Mouse (Mus musculus) intestine, postnatal 0 days (tissue): ENCODE data around the gene Arfgap1. TPM values are rescaled to one million over a fixed set of nuclear protein-coding genes. Genes with fewer than 3 reads are reported as not detected.

Source experiments
- ATAC-seq: fragments of 200-750 bp; cut with Nextera tagmentation; 2 replicates; pipeline ENCODE4 v1.8.0; 2017; ENCODE audit warnings: mild to moderate bottlenecking, moderate TSS enrichment, moderate library complexity
- H3K27ac ChIP-seq: fragments of 300-500 bp; sonication (generic); 2 replicates; pipeline ENCODE4 v1.5.1; 2014; ENCODE audit warnings: mild to moderate bottlenecking, low read depth, low read length, moderate library complexity
- H3K27me3 ChIP-seq: fragments of 300-500 bp; sonication (generic); replicated peaks from 2 replicates; pipeline ENCODE4 v1.6.1; 2014; ENCODE audit warnings: low read length, mixed read lengths; ENCODE audit not compliant: control insufficient read depth, insufficient read depth
- H3K36me3 ChIP-seq: fragments of 300-500 bp; sonication (generic); 2 replicates; pipeline ENCODE4 v1.6.1; 2014; ENCODE audit warnings: mild to moderate bottlenecking, moderate library complexity; ENCODE audit not compliant: control insufficient read depth, insufficient read depth
- H3K4me1 ChIP-seq: fragments of 300-500 bp; sonication (generic); replicated peaks from 2 replicates; pipeline ENCODE4 v1.6.1; 2014; ENCODE audit warnings: antibody characterized with exemption, low read length, mixed read lengths; ENCODE audit not compliant: control insufficient read depth, insufficient read depth
- H3K4me2 ChIP-seq: fragments of 300-500 bp; sonication (generic); replicated peaks from 2 replicates; pipeline ENCODE4 v1.6.1; 2014; ENCODE audit warnings: low read depth, mild to moderate bottlenecking, moderate library complexity
- H3K4me3 ChIP-seq: fragments of 300-500 bp; sonication (generic); 2 replicates; pipeline ENCODE4 v1.5.1; 2014; ENCODE audit warnings: low read depth, low read length
- H3K9ac ChIP-seq: fragments of 300-500 bp; sonication (generic); 2 replicates; pipeline ENCODE4 v1.6.1; 2014; ENCODE audit warnings: mild to moderate bottlenecking, low read depth, low read length
- H3K9me3 ChIP-seq: fragments of 300-500 bp; sonication (generic); 2 replicates; pipeline ENCODE4 v1.6.1; 2016; ENCODE audit warnings: mixed run types; ENCODE audit not compliant: control insufficient read depth
- CTCF ChIP-seq: sonication (generic); IDR thresholded peaks from 2 replicates; pipeline ENCODE4 v1.5.1; 2016; ENCODE audit warnings: low read depth, mild to moderate bottlenecking, control low read depth, antibody characterized with exemption, moderate library complexity
- WGBS: fragments of 180-500 bp; shearing (Covaris S2); extraction: QIAGEN DNeasy Blood & Tissue Kit; methylation state at CpG from one replicate; pipeline ENCODE4 v1.1.7; 2014; 5-methylcytosine and 5-hydroxymethylcytosine counted together
- polyA plus RNA-seq: library from polyadenylated mRNA; unstranded; fragments of >200 nt; fragmentation: Nextera tagmentation; extraction: Ambion mirVana; gene quantifications from 2 replicates; pipeline ENCODE4 v1.2.1, GENCODE M21; 2015

Arfgap1 gene
- polyA plus RNA-seq, 1 experiment from 2014 or later: 44.0 TPM

DNA sequence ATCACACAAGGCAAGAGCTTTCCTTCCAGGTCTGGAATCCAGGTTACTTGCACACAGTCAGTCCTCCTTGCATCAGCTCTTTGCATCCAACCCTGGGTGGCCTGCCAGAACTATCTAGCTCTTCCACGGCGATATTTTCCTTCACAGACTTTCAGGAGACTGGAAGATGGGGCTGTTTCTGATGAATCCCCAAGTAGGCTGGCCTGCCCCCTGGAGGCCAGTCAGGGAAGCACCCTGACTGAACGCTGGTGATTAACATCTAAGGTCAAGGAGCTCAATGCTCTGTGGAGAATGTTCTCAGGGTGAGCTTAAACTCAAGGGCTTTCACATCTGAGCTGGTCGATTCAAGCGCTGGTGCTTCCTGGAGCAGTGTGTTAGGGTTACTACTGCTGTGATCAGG is 3.1 kb upstream of the Arfgap1 start:
- Histone ChIP-seq H3K36me3 (no peaks in the 10 kb centered on the region), H3K4me2 (peak overlapping the region; percentile 30), H3K4me1 (0 out of 2 replicates have a peak, but pooled peaks cover 15% of the 10 kb centered on the region), H3K4me3 (no peak overlapping the region), H3K9ac (no peak overlapping the region), H3K9me3 (no peaks in the 10 kb centered on the region), H3K27ac (peak overlapping the region; percentile 79), H3K27me3 (no peaks in the 10 kb centered on the region)
- WGBS: 4% methylated on average over 5 of the region's 5 CpGs
- 0 out of 2 replicates have a peak, but pooled peaks have one; percentile 6 for ATAC-seq
- peak; percentile 97 for TF ChIP-seq CTCF

DNA sequence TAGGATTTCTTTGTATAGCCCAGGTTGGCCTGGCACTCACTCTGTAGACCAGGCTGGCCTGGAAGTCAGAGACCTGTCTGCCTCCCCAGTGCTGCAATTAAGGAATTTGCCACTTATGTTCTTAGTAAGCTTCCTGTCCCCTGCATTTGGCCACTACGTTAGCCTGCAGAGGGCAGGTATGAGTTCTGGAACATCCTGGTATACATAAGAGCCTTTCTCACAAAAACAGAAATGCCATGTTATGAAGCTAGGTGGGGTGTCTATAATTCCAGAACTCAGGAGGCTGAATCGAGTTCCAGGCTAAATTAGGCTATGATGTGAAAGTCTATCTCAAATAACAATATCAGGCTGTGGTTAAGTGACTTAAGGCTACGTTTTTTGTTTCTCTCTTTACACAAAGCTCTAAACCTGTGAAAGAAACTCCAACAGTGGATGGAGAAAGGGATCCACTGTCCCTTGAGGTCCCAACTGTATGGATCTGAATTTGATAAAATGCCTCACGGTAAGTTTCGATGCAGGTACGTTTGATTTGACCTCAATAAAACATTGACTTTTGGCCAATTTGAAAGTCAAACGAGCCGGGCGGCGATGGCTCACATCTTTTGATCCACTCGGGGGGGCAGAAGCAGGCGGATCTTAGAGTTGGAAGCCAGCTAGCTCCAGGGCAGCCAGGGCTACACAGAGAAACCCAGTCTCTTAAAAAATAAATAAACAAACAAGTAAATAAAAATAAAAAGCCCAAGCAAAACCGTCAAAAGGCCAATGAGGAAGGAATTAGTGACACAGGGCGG is 738 bp upstream of the Arfgap1 start:
- no peak for ATAC-seq
- no peaks in the 10 kb centered on the region for H3K9me3 ChIP-seq
- peak; percentile 74 for TF ChIP-seq CTCF
- H3K4me3 ChIP-seq: peak overlapping the region; percentile 86
- H3K27ac ChIP-seq: peak overlapping the region; percentile 92
- 0 out of 2 replicates have a peak, but pooled peaks cover 15% of the 10 kb centered on the region for H3K4me1 ChIP-seq
- H3K9ac ChIP-seq: peak overlapping the region; percentile 97
- H3K27me3 ChIP-seq: no peaks in the 10 kb centered on the region
- H3K4me2 ChIP-seq: peak overlapping the region; percentile 87
- peaks cover 18% of the 10 kb centered on the region for H3K36me3 ChIP-seq
- 8% methylated on average over 14 of the region's 14 CpGs for WGBS

DNA sequence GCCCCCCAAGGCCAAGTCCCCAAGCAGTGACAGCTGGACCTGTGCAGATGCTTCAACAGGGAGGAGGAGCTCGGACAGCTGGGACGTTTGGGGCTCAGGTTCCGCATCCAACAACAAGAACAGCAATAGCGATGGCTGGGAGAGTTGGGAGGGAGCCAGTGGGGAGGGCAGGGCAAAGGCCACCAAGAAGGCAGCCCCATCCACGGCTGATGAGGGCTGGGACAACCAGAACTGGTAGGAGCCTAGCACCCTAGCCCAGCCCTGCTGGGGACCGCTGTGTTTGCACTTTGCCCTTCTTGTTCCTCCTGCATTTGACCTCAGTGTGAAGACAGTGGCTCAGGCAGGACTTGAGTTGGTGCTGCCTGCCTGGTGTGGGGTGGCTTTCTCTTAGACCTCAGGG is 14.1 kb downstream of the Arfgap1 start:
- H3K36me3 ChIP-seq: peaks cover 64% of the 10 kb centered on the region
- 73% methylated on average over 6 of the region's 6 CpGs for WGBS
- TF ChIP-seq CTCF: no peak
- H3K4me2 ChIP-seq: no peak overlapping the region
- no peaks in the 10 kb centered on the region for H3K27me3 ChIP-seq
- H3K9me3 ChIP-seq: no peaks in the 10 kb centered on the region
- no peak overlapping the region for H3K27ac ChIP-seq
- H3K4me1 ChIP-seq: no peaks in the 10 kb centered on the region
- no peak overlapping the region for H3K9ac ChIP-seq
- H3K4me3 ChIP-seq: no peak overlapping the region
- no peak for ATAC-seq

DNA sequence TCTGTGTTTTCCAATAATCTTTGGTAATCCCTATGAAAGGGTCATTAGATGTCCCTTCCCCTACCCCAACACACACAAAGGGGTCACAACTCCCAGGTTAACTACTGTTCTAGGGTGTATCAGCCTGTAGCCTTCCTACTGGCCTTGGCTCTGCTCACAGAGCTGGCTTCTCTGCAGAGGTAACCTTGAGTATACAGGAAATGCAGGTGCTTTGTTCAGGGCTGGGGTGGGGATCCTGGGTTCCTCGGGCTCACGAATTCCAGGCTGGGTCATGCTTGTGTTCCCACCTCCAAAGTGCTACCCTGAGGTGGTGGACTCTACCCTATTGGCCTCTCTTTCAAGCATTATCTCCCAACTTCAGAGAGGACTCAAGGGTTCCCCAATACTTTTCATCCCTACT is 18.6 kb downstream of the Arfgap1 start:
- no peaks in the 10 kb centered on the region for H3K27me3 ChIP-seq
- 77% methylated on average over 2 of the region's 2 CpGs for WGBS
- H3K4me3 ChIP-seq: no peak overlapping the region
- no peak overlapping the region for H3K4me2 ChIP-seq
- no peak for ATAC-seq
- no peaks in the 10 kb centered on the region for H3K4me1 ChIP-seq
- no peak for TF ChIP-seq CTCF
- peaks cover 20% of the 10 kb centered on the region for H3K36me3 ChIP-seq
- no peaks in the 10 kb centered on the region for H3K9me3 ChIP-seq
- no peak overlapping the region for H3K9ac ChIP-seq
- no peak overlapping the region for H3K27ac ChIP-seq

DNA sequence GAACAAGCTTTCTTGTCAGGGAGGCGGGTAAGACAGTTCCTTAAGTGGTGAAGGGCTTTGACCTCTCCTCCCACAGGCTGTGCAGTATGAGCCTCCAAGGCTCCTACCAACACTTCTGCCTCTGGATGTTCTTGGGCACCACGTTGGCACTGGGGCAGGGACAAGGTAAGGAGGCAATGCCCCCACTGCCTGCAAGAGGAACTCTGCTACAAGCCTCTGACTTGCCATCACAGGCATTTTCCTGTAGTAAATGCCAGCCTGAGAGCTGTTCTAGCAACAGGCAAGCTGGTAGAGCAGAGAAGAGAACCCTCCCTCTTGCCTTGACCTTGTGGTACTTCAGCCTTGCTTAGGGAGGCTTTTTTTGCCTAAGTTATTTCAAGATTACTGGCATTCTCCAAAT is 19.4 kb downstream of the Arfgap1 start, which contains the start of gene Col20a1:
Col20a1 (plus strand) TSS at position 87 of the 400 bp plus-strand sequence.
- H3K4me3 ChIP-seq: no peak within 1 kb of the TSS
- no peaks in the 10 kb centered on the region for H3K4me1 ChIP-seq
- no peaks in the 10 kb centered on the region for H3K9me3 ChIP-seq
- H3K27me3 ChIP-seq: no peaks in the 10 kb centered on the region
- TF ChIP-seq CTCF: no peak
- 54% methylated on average over 2 of the region's 2 CpGs for WGBS
- H3K36me3 ChIP-seq: peaks cover 12% of the 10 kb centered on the region
- H3K27ac ChIP-seq: no peak within 1 kb of the TSS
- no peak within 1 kb of the TSS for H3K4me2 ChIP-seq
- ATAC-seq: no peak
- no peak within 1 kb of the TSS for H3K9ac ChIP-seq

DNA sequence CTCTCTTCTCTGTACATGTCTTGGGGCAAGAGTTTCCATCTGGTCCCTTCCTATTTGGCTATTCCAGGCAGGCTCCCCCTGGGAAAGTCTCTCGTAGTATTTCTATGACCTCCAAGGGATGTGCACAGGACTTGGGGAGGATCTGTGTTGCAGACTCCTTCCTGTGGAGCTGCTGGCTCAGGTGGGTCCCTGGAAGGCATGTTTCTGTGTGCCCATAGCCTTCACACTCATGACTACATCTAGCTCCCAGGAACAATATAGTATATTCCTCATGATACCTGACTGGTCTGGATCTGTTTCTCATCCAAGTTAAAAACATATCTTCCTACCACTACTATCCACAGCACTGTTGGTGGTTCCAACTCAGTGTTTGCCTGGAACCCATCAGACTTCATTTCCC is 20.0 kb downstream of the Arfgap1 start:
- no peaks in the 10 kb centered on the region for H3K27me3 ChIP-seq
- H3K4me2 ChIP-seq: no peak overlapping the region
- H3K4me3 ChIP-seq: no peak overlapping the region
- TF ChIP-seq CTCF: no peak
- H3K36me3 ChIP-seq: peaks cover 7% of the 10 kb centered on the region
- 66% methylated on average over 1 of the region's 1 CpGs for WGBS
- H3K9ac ChIP-seq: no peak overlapping the region
- ATAC-seq: no peak
- no peak overlapping the region for H3K27ac ChIP-seq
- H3K9me3 ChIP-seq: no peaks in the 10 kb centered on the region
- H3K4me1 ChIP-seq: no peaks in the 10 kb centered on the region
